Mouse (Mus musculus) spleen, adult 2 months (tissue): Measurements from ENCODE around the gene Ccdc85b.

Source experiments
- CTCF ChIP-seq: fragments of 200-500 bp; IDR thresholded peaks from 2 replicates; pipeline ENCODE4 v1.5.1; 2011; ENCODE audit warnings: mild to moderate bottlenecking, inconsistent platforms; ENCODE audit not compliant: insufficient read depth, insufficient read length, insufficient replicate concordance; ENCODE audit errors: extremely low read depth
- POLR2A ChIP-seq: fragments of 200-500 bp; IDR thresholded peaks from 2 replicates; pipeline ENCODE4 v1.6.1; 2011; ENCODE audit warnings: low read depth, low read length, inconsistent platforms

DNA sequence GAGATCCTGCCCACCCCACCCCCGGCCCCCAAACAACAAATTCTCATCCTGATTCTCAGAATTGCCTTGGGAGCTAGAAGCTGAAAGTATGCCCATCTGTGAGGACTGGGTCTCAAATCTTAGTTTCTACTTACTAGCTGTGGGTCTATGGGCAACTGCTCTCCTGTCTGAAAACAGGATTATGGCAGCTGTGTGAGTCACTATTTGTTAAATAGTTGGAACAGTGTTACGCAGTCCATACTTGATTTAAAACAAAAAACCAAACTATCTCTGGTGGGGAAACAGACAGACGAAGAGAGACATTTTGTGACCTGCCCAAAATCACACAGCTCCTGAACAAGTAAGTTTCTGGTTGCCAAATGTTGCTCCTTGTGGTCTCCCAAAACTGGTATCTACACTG, 8.0 kb downstream of the Ccdc85b start:
- TF ChIP-seq CTCF (no peak), POLR2A (no peak)
